Mouse (Mus musculus): Measurements from ENCODE around the gene Narfl. TPM values are rescaled to one million over a fixed set of nuclear protein-coding genes. Genes with fewer than 3 reads are reported as not detected.

The Narfl gene
- total RNA-seq, 2 experiments from 2014 or later = 25.7 to 26.9 TPM

GRCm38 (mm10) chr17:25761561-25761970 lies 12.0 kb upstream of the Narfl start:
- no peak for DNase-seq (ENCODE audit: low spot score in 2 of 2)

- DNase-seq (ENCODE audit: low spot score in 2 of 2) = no peak
These were observed 11.0 kb upstream of the Narfl start for GRCm38 (mm10) chr17:25762591-25762990.

- no peak for DNase-seq (ENCODE audit: low spot score in 2 of 2)
These were observed 7.7 kb upstream of the Narfl start for GRCm38 (mm10) chr17:25765886-25766285.

- no peak for DNase-seq (ENCODE audit: low spot score in 2 of 2)
These were observed 4.2 kb upstream of the Narfl start for GRCm38 (mm10) chr17:25769331-25769730.

GRCm38 (mm10) chr17:25775318-25776062 lies 1.9 kb downstream of the Narfl start:
- no peak for DNase-seq (ENCODE audit: low spot score in 2 of 2)

GRCm38 (mm10) chr17:25777948-25778347 lies 4.4 kb downstream of the Narfl start:
- no peak for DNase-seq (ENCODE audit: low spot score in 2 of 2)

GRCm38 (mm10) chr17:25781339-25781738 lies 7.8 kb downstream of the Narfl start:
- DNase-seq (ENCODE audit: low spot score in 2 of 2) = no peak

GRCm38 (mm10) chr17:25783086-25783485 lies 9.5 kb downstream of the Narfl start:
- DNase-seq (ENCODE audit: low spot score in 2 of 2) = no peak

GRCm38 (mm10) chr17:25783861-25784574 lies 10.4 kb downstream of the Narfl start:
- peak in 1 of 2 experiments; percentile 12 for DNase-seq (ENCODE audit: low spot score in 2 of 2)

GRCm38 (mm10) chr17:25785281-25785745 lies 11.7 kb downstream of the Narfl start, which contains the start of gene Haghl:
Gene Haghl (minus strand): TSS chr17:25785673.
- DNase-seq (ENCODE audit: low spot score in 2 of 2) = peak; percentile 96 to 98

- no peak for DNase-seq (ENCODE audit: low spot score in 2 of 2)
These were observed 12.7 kb downstream of the Narfl start, which contains the start of gene Ccdc78 for GRCm38 (mm10) chr17:25786280-25786679. Gene Ccdc78 (plus strand): TSS chr17:25786580.

GRCm38 (mm10) chr17:25786781-25787504 lies 13.4 kb downstream of the Narfl start:
- DNase-seq (ENCODE audit: low spot score in 2 of 2) = no peak

GRCm38 (mm10) chr17:25791320-25791842 lies 17.8 kb downstream of the Narfl start:
- DNase-seq (ENCODE audit: low spot score in 2 of 2) = no peak

GRCm38 (mm10) chr17:25791843-25792527 lies 18.4 kb downstream of the Narfl start:
- DNase-seq (ENCODE audit: low spot score in 2 of 2) = peak; percentile 91 to 92

- peak; percentile 73 to 82 for DNase-seq (ENCODE audit: low spot score in 2 of 2)
These were observed 19.0 kb downstream of the Narfl start, which contains the start of gene Fam173a for GRCm38 (mm10) chr17:25792615-25793014. Gene Fam173a (minus strand): TSS chr17:25792901.

GRCm38 (mm10) chr17:25794197-25794596 lies 20.6 kb downstream of the Narfl start:
- no peak for DNase-seq (ENCODE audit: low spot score in 2 of 2)

- DNase-seq (ENCODE audit: low spot score in 2 of 2) = no peak
These were observed 21.4 kb downstream of the Narfl start for GRCm38 (mm10) chr17:25794998-25795397.

- DNase-seq (ENCODE audit: low spot score in 2 of 2) = peak; percentile 56 to 61
These were observed 22.1 kb downstream of the Narfl start, which contains the start of gene AC134908.4 for GRCm38 (mm10) chr17:25795609-25796092. Gene AC134908.4 (minus strand): TSS chr17:25795659.

GRCm38 (mm10) chr17:25796211-25796771 lies 22.7 kb downstream of the Narfl start:
- DNase-seq (ENCODE audit: low spot score in 2 of 2) = no peak

GRCm38 (mm10) chr17:25796951-25797369 lies 23.4 kb downstream of the Narfl start, which contains the start of gene Metrn:
Gene Metrn (minus strand): TSS chr17:25797136.
- peak; percentile 79 to 87 for DNase-seq (ENCODE audit: low spot score in 2 of 2)

Data from layer of hippocampus, postnatal 10 days (tissue).